Mouse (Mus musculus): ENCODE data around the gene B3gnt4. TPM values are rescaled to one million over a fixed set of nuclear protein-coding genes. Genes with fewer than 3 reads are reported as not detected.

B3gnt4 gene
- polyA plus RNA-seq, 1 experiment from 2014 or later = 1.3 TPM

- no peak overlapping the region for H3K9ac ChIP-seq (replicated peaks; ENCODE audit: low read depth, low read length)
- H3K4me1 ChIP-seq (ENCODE audit: control insufficient read depth, insufficient read depth, low read length) = peaks cover 11% of the 10 kb centered on the region; the same call in 1 of the 2 replicates
- WGBS = 100% methylated on average over 1 of the region's 1 CpGs
- H3K36me3 ChIP-seq (ENCODE audit: control insufficient read depth, insufficient read depth, low read length) = peaks cover 18% of the 10 kb centered on the region; the same call in 1 of the 2 replicates
- ATAC-seq (ENCODE audit: low read depth) = no peak
- no peak overlapping the region for H3K4me2 ChIP-seq (ENCODE audit: low read depth, low read length)
- H3K27ac ChIP-seq (ENCODE audit: low read depth, low read length) = no peak overlapping the region
- no peak overlapping the region for H3K4me3 ChIP-seq (ENCODE audit: low read depth, low read length)
- H3K27me3 ChIP-seq (ENCODE audit: control insufficient read depth, insufficient read depth, low read length) = no peaks in the 10 kb centered on the region
- H3K9me3 ChIP-seq (ENCODE audit: control insufficient read depth, low read length) = no peaks in the 10 kb centered on the region
These were observed 11.9 kb downstream of the B3gnt4 start for GRCm38 (mm10) chr5:123522166-123522565.

GRCm38 (mm10) chr5:123523692-123524392 is 13.6 kb downstream of the B3gnt4 start, which contains the start of gene Diablo:
Gene Diablo, minus strand, starts transcription at chr5:123524176.
- peak within 1 kb of the TSS; percentile 97 for H3K4me2 ChIP-seq (ENCODE audit: low read depth, low read length)
- no peaks in the 10 kb centered on the region for H3K27me3 ChIP-seq (ENCODE audit: control insufficient read depth, insufficient read depth, low read length)
- H3K4me3 ChIP-seq (ENCODE audit: low read depth, low read length) = peak within 1 kb of the TSS; percentile 92
- ATAC-seq (ENCODE audit: low read depth) = peak; percentile 98
- under 1% methylated on average over 74 of the region's 82 CpGs for WGBS
- peak within 1 kb of the TSS; percentile 65 for H3K9ac ChIP-seq (replicated peaks; ENCODE audit: low read depth, low read length)
- peak within 1 kb of the TSS; percentile 70 for H3K27ac ChIP-seq (ENCODE audit: low read depth, low read length)
- peaks cover 10% of the 10 kb centered on the region; the same call in 1 of the 2 replicates for H3K36me3 ChIP-seq (ENCODE audit: control insufficient read depth, insufficient read depth, low read length)
- H3K4me1 ChIP-seq (ENCODE audit: control insufficient read depth, insufficient read depth, low read length) = peaks cover 11% of the 10 kb centered on the region; the same call in 1 of the 2 replicates
- H3K9me3 ChIP-seq (ENCODE audit: control insufficient read depth, low read length) = no peaks in the 10 kb centered on the region

GRCm38 (mm10) chr5:123524393-123524750 is 14.1 kb downstream of the B3gnt4 start:
- 1% methylated on average over 25 of the region's 27 CpGs for WGBS
- Histone ChIP-seq H3K4me1 (ENCODE audit: control insufficient read depth, insufficient read depth, low read length) (peaks cover 11% of the 10 kb centered on the region; the same call in 1 of the 2 replicates), H3K27me3 (ENCODE audit: control insufficient read depth, insufficient read depth, low read length) (no peaks in the 10 kb centered on the region), H3K4me3 (ENCODE audit: low read depth, low read length) (peak overlapping the region; percentile 92), H3K4me2 (ENCODE audit: low read depth, low read length) (peak overlapping the region; percentile 97), H3K9me3 (ENCODE audit: control insufficient read depth, low read length) (no peaks in the 10 kb centered on the region), H3K27ac (ENCODE audit: low read depth, low read length) (peak overlapping the region; percentile 70), H3K36me3 (ENCODE audit: control insufficient read depth, insufficient read depth, low read length) (peaks cover 11% of the 10 kb centered on the region; the same call in 1 of the 2 replicates), H3K9ac (replicated peaks; ENCODE audit: low read depth, low read length) (peak overlapping the region; percentile 47; the same call in 1 of the 2 replicates)
- ATAC-seq (ENCODE audit: low read depth) = peak; percentile 91

DNA sequence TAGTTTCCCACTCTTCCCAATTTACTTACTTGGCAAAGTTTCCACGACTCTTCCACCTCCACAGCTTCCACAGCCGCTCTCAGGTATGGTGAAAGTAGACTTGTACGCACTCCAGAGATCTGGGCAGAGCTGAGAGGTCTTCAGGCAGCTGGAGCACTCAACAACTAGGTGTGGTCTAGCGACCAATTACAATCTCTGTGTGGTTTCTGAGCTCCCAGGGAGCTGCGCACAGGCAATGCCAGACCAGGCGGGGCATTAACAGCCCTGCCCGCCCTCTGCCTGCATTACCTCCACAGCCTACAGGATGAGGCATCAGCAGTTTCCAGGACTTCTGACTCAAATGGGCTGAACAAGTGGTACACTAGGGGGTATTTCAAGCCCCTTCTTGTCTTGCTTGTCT is 15.0 kb downstream of the B3gnt4 start, which contains the start of gene Gm49027:
TSS of gene Gm49027 (minus strand) at position 208 of the 400 bp plus-strand sequence.
- H3K9me3 ChIP-seq (ENCODE audit: control insufficient read depth, low read length) = no peaks in the 10 kb centered on the region
- 81% methylated on average over 7 of the region's 7 CpGs for WGBS
- H3K9ac ChIP-seq (replicated peaks; ENCODE audit: low read depth, low read length) = peak within 1 kb of the TSS; percentile 47; the same call in 1 of the 2 replicates
- no peaks in the 10 kb centered on the region for H3K27me3 ChIP-seq (ENCODE audit: control insufficient read depth, insufficient read depth, low read length)
- H3K27ac ChIP-seq (ENCODE audit: low read depth, low read length) = peak within 1 kb of the TSS; percentile 70
- H3K4me1 ChIP-seq (ENCODE audit: control insufficient read depth, insufficient read depth, low read length) = peaks cover 11% of the 10 kb centered on the region; the same call in 1 of the 2 replicates
- peak within 1 kb of the TSS; percentile 92 for H3K4me3 ChIP-seq (ENCODE audit: low read depth, low read length)
- ATAC-seq (ENCODE audit: low read depth) = no peak
- peaks cover 11% of the 10 kb centered on the region; the same call in 1 of the 2 replicates for H3K36me3 ChIP-seq (ENCODE audit: control insufficient read depth, insufficient read depth, low read length)
- H3K4me2 ChIP-seq (ENCODE audit: low read depth, low read length) = peak within 1 kb of the TSS; percentile 97

- Histone ChIP-seq H3K36me3 (ENCODE audit: control insufficient read depth, insufficient read depth, low read length) (peaks cover 16% of the 10 kb centered on the region; the same call in 1 of the 2 replicates), H3K4me3 (ENCODE audit: low read depth, low read length) (no peak overlapping the region), H3K27me3 (ENCODE audit: control insufficient read depth, insufficient read depth, low read length) (no peaks in the 10 kb centered on the region), H3K9ac (replicated peaks; ENCODE audit: low read depth, low read length) (no peak overlapping the region), H3K9me3 (ENCODE audit: control insufficient read depth, low read length) (no peaks in the 10 kb centered on the region), H3K27ac (ENCODE audit: low read depth, low read length) (no peak overlapping the region), H3K4me2 (ENCODE audit: low read depth, low read length) (no peak overlapping the region), H3K4me1 (ENCODE audit: control insufficient read depth, insufficient read depth, low read length) (peaks cover 11% of the 10 kb centered on the region; the same call in 1 of the 2 replicates)
- 93% methylated on average over 9 of the region's 9 CpGs for WGBS
- no peak for ATAC-seq (ENCODE audit: low read depth)
These were observed 15.7 kb downstream of the B3gnt4 start for GRCm38 (mm10) chr5:123525916-123526495.

DNA sequence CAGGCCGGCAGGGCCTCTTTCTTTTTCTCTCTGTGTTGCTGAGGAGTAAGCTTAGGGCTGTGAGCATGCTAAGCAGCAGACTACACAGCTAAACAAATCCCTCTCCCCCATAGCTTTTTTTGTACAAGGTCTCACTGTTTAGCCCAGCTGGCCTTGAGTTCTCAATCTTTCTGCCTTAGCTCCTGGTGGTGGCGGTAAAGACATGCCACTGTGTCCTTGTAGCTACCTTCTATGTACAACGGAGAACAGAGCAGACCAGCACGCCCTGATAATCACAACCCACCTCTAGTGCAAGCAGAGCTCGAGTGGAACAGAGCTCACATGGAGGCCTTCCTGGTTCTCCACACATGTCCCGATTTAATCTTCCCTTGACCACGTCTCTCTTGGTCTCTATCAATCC is 18.4 kb downstream of the B3gnt4 start:
- Histone ChIP-seq H3K27me3 (ENCODE audit: control insufficient read depth, insufficient read depth, low read length) (no peaks in the 10 kb centered on the region), H3K4me1 (ENCODE audit: control insufficient read depth, insufficient read depth, low read length) (peaks cover 3% of the 10 kb centered on the region; the same call in 1 of the 2 replicates), H3K27ac (ENCODE audit: low read depth, low read length) (no peak overlapping the region), H3K9me3 (ENCODE audit: control insufficient read depth, low read length) (no peaks in the 10 kb centered on the region), H3K4me3 (ENCODE audit: low read depth, low read length) (no peak overlapping the region), H3K4me2 (ENCODE audit: low read depth, low read length) (no peak overlapping the region), H3K36me3 (ENCODE audit: control insufficient read depth, insufficient read depth, low read length) (peaks cover 40% of the 10 kb centered on the region), H3K9ac (replicated peaks; ENCODE audit: low read depth, low read length) (no peak overlapping the region)
- 87% methylated on average over 7 of the region's 7 CpGs for WGBS
- no peak for ATAC-seq (ENCODE audit: low read depth)

DNA sequence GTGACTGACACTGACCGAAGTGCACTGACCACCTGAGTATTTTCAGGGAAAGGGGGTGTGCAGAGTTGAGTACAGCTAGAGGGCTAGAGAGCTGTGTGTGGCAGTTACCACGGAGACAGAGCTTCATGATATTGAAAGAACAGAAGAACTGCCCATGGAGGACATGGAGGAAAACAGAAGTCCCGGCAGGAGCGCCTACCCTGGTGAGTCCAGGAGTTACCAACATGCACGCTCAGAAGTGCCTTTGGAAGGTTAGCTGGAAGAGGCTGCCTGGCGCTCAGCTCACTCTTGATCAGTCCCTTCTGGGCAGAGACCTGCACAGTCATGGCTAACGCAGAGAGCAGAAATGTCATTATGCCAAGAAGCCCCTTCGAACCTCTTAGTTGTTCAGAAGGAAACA is 19.8 kb downstream of the B3gnt4 start:
- peaks cover 49% of the 10 kb centered on the region for H3K36me3 ChIP-seq (ENCODE audit: control insufficient read depth, insufficient read depth, low read length)
- no peak overlapping the region for H3K4me3 ChIP-seq (ENCODE audit: low read depth, low read length)
- 92% methylated on average over 8 of the region's 8 CpGs for whole genome bisulfite sequencing
- H3K9ac ChIP-seq (replicated peaks; ENCODE audit: low read depth, low read length) = no peak overlapping the region
- no peaks in the 10 kb centered on the region for H3K27me3 ChIP-seq (ENCODE audit: control insufficient read depth, insufficient read depth, low read length)
- H3K27ac ChIP-seq (ENCODE audit: low read depth, low read length) = no peak overlapping the region
- no peak for ATAC-seq (ENCODE audit: low read depth)
- no peaks in the 10 kb centered on the region for H3K4me1 ChIP-seq (ENCODE audit: control insufficient read depth, insufficient read depth, low read length)
- no peak overlapping the region for H3K4me2 ChIP-seq (ENCODE audit: low read depth, low read length)
- no peaks in the 10 kb centered on the region for H3K9me3 ChIP-seq (ENCODE audit: control insufficient read depth, low read length)

GRCm38 (mm10) chr5:123533801-123534200 is 23.5 kb downstream of the B3gnt4 start:
- Histone ChIP-seq H3K36me3 (ENCODE audit: control insufficient read depth, insufficient read depth, low read length) (peaks cover 62% of the 10 kb centered on the region), H3K4me3 (ENCODE audit: low read depth, low read length) (no peak overlapping the region), H3K4me2 (ENCODE audit: low read depth, low read length) (no peak overlapping the region), H3K9ac (replicated peaks; ENCODE audit: low read depth, low read length) (no peak overlapping the region), H3K27ac (ENCODE audit: low read depth, low read length) (no peak overlapping the region), H3K27me3 (ENCODE audit: control insufficient read depth, insufficient read depth, low read length) (no peaks in the 10 kb centered on the region), H3K9me3 (ENCODE audit: control insufficient read depth, low read length) (no peaks in the 10 kb centered on the region), H3K4me1 (ENCODE audit: control insufficient read depth, insufficient read depth, low read length) (no peaks in the 10 kb centered on the region)
- ATAC-seq (ENCODE audit: low read depth) = no peak
- WGBS = 95% methylated on average over 10 of the region's 10 CpGs

- Histone ChIP-seq H3K9me3 (ENCODE audit: control insufficient read depth, low read length) (no peaks in the 10 kb centered on the region), H3K9ac (replicated peaks; ENCODE audit: low read depth, low read length) (no peak overlapping the region), H3K4me3 (ENCODE audit: low read depth, low read length) (no peak overlapping the region), H3K27ac (ENCODE audit: low read depth, low read length) (no peak overlapping the region), H3K4me1 (ENCODE audit: control insufficient read depth, insufficient read depth, low read length) (no peaks in the 10 kb centered on the region), H3K36me3 (ENCODE audit: control insufficient read depth, insufficient read depth, low read length) (peaks cover 22% of the 10 kb centered on the region), H3K4me2 (ENCODE audit: low read depth, low read length) (no peak overlapping the region), H3K27me3 (ENCODE audit: control insufficient read depth, insufficient read depth, low read length) (no peaks in the 10 kb centered on the region)
- WGBS = 94% methylated on average over 7 of the region's 7 CpGs
- ATAC-seq (ENCODE audit: low read depth) = no peak
These were observed 45.4 kb downstream of the B3gnt4 start for GRCm38 (mm10) chr5:123555693-123556092.
